Mouse (Mus musculus) frontal cortex, postnatal 25 days (tissue): ENCODE results near the gene Amer1.

Experiments
- DNase-seq, 2 experiments: peaks; one replicate each; pipeline ENCODE4 v3.0.0; 2022; ENCODE audit warnings: low spot score in 2 of 2

The Amer1 gene

DNA sequence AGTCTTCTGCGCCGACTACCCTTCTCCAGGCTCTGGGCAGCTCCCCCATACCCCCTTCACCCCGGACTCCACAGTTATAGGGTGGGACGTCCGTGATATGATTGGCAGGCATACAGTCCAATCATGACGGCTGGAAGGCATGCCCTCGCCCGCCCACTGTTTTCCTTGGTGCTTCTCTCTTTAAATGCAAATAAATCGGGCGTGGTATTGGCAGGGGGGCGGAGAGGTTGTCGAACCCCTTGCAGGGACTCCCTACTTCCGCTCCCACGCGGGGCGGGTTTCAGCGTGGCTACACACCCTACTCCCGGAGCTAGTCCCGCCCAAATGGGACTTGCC is at the start of gene Amer1:
TSS of gene Amer1 (minus strand) at position 97 of the 336 bp plus-strand sequence.
- peak; percentile 84 to 86 for DNase-seq

DNA sequence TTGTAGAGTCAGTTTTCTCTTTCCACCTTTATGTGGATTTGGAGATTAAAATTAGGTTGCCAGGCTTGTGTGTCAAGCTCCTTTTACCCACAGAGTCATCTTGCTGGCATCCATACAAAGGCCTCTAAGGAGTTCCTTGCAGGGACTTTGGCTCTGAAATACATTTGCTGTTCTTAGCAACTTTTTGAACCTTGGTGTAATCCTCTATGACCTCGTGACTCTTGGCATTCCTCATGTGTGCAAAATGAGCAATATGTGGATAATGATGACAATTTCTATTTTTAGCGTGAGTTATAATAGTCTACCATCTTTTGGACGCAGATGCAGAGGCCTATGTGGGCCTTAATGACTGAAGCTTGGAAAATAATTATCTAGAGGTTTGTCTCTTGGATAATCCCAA is 12.5 kb upstream of the Amer1 start:
- no peak for DNase-seq

DNA sequence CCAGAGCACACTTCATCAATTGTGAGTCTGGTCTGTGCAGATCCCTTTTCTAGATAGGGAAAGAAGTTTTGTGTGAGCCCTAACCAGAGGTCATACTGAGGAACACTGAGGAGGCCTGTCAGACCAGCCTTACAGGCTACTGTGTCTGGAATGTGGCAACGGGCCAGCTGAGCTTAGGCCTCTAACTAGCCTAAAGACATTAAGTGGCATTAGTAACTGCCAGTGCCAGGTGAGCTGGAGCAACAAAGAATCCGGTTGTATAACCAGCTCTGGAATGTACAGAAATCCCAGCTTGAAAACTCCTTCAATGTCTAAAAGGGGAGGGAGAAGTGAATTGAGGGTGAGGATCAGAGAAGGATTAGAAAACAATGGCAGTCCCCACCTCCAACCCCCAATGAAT is 1.2 kb upstream of the Amer1 start:
- no peak for DNase-seq

DNA sequence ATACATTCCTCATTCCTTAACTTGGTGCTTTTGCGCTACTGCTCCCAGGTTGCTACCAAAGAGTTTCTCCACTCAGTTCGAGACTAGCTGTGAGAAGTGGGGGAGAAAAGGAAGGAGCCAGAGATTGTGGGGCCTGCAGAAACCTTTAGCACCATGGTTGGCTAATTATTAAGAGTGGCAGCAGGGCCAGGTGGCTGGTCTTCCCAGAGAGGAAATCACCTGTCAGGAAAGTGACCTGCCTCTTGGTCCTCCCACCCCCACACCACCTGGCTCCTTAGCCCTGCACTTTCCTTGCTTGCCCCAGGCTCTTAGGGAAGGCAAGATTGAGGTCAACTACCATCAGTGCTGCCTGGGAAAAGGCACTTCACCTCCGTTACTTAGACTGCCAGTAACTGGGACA is 469 bp upstream of the Amer1 start:
- no peak for DNase-seq

DNA sequence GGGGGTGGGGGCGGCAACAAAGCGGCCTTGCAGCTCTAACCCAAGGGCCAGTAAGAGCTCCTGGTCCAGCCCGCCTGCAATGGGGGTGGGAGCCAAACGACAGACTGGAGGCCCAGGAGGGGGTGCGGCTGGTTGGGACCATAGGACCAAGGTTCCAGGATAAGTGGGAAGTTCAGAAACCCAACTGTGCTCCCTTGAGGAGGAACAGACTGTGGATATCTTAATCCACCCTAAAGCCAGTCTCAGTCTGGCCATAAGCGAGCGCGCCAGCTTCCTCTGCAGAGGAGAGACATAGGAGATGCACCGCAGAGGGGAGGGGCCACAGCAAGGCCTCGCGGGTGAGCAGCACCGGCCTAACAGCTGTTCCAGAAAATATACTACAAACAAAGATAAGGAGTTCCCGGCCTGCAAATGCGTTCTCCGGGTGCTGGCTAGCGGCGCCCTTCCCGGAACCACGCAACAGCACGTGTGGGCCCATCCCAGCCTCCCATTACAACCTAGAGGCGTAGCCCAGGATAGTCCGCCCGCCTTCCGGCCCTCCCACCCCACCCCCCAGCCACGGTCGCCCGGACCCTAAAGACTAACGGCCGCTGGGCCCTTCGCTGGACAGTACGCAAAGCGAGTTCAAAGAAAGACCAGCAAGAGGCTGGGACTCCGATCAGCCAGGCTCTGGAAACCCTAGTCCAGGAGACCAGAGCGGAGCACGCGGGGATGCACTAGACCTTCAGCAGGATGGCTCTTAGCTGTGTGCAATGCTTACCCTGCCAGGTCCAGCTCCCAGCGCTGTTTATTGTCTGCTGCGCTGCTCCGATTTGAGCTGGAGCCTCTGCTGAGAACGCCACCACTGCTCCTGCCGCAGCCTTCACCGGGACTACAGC is 535 bp downstream of the Amer1 start:
- DNase-seq: peak; percentile 12 to 14

DNA sequence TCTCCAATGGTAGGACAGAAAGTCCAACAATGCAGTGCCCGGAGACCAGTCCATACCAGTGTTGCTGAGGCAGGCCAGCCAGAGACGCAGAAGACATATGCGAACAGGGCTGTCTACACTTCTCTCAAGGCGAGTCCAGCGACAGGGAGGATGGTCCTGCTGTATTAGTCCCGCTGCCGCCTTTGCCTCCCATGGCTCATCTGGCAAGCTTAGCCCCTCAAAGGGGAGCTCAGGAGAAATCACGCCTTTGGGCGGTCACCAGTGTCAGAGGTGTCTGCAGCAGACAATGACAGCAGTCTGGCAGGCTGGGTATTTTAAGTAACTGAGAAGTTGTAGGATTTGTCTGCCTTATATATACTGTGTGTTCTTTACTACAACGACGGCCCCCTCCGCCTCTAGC is 1.3 kb downstream of the Amer1 start:
- no peak for DNase-seq

DNA sequence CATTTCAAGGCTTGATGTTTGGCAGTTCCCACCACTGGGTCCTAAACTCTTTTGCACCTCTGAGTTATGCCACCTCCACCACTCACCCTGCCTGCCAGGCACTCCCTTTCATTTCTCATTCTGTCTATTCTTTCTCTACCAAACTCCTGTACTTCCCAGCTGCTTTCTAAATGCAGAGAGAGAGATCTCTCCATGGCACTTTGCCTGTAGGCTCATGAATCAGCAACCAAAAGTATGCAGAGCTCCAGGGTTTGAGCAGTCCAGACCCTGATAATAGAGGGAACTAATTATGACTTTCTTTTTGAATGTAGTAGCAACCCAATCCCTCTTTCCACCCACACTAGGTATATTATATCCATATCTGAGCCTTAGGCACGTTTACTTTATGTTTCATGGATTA is 2.4 kb downstream of the Amer1 start:
- DNase-seq: no peak

DNA sequence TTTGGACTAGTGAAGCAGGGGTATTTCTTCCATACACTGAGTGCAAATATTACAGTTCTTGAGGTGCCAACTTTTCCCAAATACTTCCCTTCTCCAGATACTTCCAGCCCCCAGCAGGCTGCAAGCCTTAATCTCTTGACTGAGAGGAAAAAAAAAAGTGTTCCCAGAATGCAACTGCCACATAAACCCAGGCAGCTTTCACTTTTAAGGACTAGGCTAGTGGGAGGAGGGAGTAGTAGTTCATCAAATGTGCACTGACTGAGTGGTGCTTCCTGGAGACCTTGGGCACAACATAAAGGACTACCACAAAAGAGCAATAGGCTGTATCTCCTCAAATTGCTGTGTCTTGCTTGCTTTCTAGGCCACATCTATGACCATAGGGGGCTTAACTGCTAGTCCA is 3.4 kb downstream of the Amer1 start:
- no peak for DNase-seq

DNA sequence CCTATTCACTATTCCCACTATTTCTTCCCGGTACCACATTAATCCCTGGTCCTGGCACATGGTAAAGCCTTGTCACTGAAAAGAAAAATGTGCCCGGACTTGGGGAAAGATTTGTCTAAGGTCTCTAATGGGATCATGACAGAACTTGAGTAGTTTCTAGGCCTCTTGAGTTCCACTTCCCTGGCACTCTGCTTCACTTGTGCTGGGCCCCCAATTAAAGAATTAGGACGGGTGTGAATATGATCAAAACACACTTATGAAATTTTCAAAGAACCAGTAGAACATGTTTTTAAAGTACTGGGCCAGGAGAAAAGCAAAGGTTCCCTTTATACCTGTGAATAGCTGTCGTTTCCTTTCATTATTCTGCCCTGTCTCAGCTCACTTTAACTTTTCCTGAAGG is 6.2 kb downstream of the Amer1 start:
- DNase-seq: no peak

DNA sequence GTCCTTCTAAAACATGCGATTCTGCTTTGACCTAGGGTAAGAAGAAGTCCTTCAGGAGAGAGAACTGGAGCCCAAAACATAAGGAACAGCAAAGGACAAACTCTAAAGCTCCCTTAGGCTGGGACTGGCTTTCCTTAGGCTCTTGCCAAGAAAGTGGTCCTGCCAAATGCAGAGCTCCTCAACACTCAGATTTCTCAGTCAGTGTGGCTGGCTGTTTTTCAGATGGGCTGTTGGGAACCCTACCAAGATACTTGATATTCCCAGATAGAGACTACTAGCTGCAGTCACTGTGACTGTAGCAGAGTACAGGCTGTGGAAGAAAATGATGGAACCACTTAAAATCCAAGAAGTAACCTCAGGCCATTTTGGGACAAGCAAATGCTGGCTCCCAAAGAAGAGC is 7.4 kb downstream of the Amer1 start:
- no peak for DNase-seq

DNA sequence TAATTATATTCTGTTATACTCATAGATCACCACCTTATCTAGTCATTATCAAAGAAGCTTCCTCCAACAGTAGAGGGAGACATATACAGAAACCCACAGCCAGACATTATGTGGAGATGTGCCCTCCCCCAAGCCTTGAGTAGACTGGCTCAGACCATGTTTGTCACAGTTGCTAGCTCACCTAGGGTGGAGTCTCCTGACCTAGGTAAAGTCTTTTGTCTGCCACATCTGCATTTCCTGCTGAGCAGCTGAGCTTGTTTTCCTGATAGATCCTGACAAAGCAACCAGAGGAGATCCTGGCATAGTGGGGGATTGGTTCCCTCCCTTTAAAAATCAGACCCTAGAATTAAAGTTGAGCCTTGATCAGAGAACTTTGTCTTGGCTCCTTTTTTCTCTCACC is 71.6 kb downstream of the Amer1 start:
- no peak for DNase-seq
